11 mouse cellular contexts compared by ENCODE assay signal in the genomic region with DNA sequence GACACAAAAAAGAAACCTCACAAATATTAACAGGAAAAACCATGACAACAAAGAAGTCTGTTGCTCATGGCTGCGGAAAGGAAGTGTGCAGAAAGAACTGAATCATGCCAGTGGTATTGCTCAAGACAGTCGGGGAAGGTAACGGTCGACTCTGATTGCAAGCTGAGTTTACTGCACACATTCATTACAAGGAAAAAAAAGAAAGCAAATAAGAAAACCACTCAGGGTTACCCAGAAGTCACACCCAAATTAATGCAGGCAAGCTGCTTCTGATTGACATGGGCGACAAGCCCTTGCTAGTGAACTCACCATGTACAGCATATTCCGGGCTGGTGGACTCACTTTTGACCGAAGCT. TPM values are rescaled to one million over a fixed set of nuclear protein-coding genes. Genes with fewer than 3 reads are reported as not detected.
A peak's percentile ranks its signal among the peaks of the same experiment; 100 is the strongest.
DNase-seq lines count a peak whose midpoint lies in the region; ATAC-seq lines count a peak whose summit lies in the region.
"Had no signal": no experiment of that assay in that cellular context is flagged by ENCODE, and none has a peak within 500 bp of the region (broad histone marks: within the 10 kb centered on the region; RNA-seq: fewer than 3 reads in every experiment).

No protein-coding gene starts in this region.

- DNase-seq in thymus, postnatal 0 days (ENCODE audit: low spot score) = peak; percentile 29
- no peak for DNase-seq in thymus, postnatal 36 days
- DNase-seq in yolk sac, embryonic 10.5 days (ENCODE audit: low spot score) = peak; percentile 38
- no peak for DNase-seq in cerebellum, adult 8-10 months
- DNase-seq in left cerebral cortex, postnatal 14 days (ENCODE audit: low spot score in 2 of 2) = no peak
- no peak for DNase-seq in kidney, adult 11 months
- DNase-seq: heart, postnatal 14 days; kidney, postnatal 25 days had no signal

- peaks cover 73% of the 10 kb centered on the region for H3K79me2 ChIP-seq in macrophage (ENCODE audit: inconsistent target)

- ATAC-seq in granulocyte monocyte progenitor cell, adult 5-6 weeks (replicated peaks; ENCODE audit: poor library complexity, severe bottlenecking) = peak; percentile 49

- H3K36me3 ChIP-seq in macrophage (ENCODE audit: inconsistent target) = peaks cover 4% of the 10 kb centered on the region; the same call in 1 of the 2 replicates
- H3K36me3 ChIP-seq: embryonic facial prominence, embryonic 10.5 days had no signal

- intact Hi-C loops in left cerebral cortex, postnatal 14 days (cut with DNase I) = no loop called here

- WGBS in macrophage (ENCODE audit: missing documents) = 0% methylated on average over 4 of the region's 7 CpGs

- peak overlapping the region; percentile 95 for H3K27ac ChIP-seq in macrophage
- H3K27ac ChIP-seq: embryonic facial prominence, embryonic 10.5 days had no signal

- H3K4me3 ChIP-seq in macrophage (ENCODE audit: inconsistent target) = peak overlapping the region; percentile 66
- H3K4me3 ChIP-seq: embryonic facial prominence, embryonic 10.5 days had no signal

RNA-seq across cellular contexts. Expression of a gene that starts 5.9 kb away (rescaled TPM):
- polyA plus RNA-seq in thymus, postnatal 0 days (2015; fragmentation: Nextera tagmentation; extraction: Ambion mirVana) = 28.3 and 30.4 TPM in 2 replicates
- 496 and 560 TPM in 2 replicates for total RNA-seq in granulocyte monocyte progenitor cell, adult 5-6 weeks (2014; fragmentation: Nextera tagmentation)
- 506 and 574 TPM in 2 replicates for total RNA-seq in granulocyte monocyte progenitor cell, adult 5-6 weeks (2017)
- total RNA-seq in macrophage (2018; cell fraction: chromatin; rRNA removed) = 100 to 1,000 TPM in 10 of 26 experiments, 10 to 100 TPM in 16; 18.6 to 267 (median 69.2) TPM
- total RNA-seq in macrophage (2018; cell fraction: cytosol; rRNA removed) = 100 to 1,000 TPM; 101 to 389 (median 242) TPM
- 100 to 1,000 TPM in 17 of 26 experiments, 10 to 100 TPM in 9; 50.3 to 384 (median 116) TPM for total RNA-seq in macrophage (2018; cell fraction: nucleus; rRNA removed)
- 181 to 387 TPM (median 323 TPM) in 3 replicates for polyA plus RNA-seq in macrophage (2018)
- under 1 TPM; 0.53 to 0.75 TPM for total RNA-seq in left cerebral cortex, postnatal 14 days (2021)

RNA-seq across cellular contexts. Expression of a gene that starts 24.1 kb away (rescaled TPM):
- 41.4 and 45.0 TPM in 2 replicates for polyA plus RNA-seq in thymus, postnatal 0 days (2015; fragmentation: Nextera tagmentation; extraction: Ambion mirVana)
- total RNA-seq in granulocyte monocyte progenitor cell, adult 5-6 weeks (2014; fragmentation: Nextera tagmentation) = 58.0 and 60.9 TPM in 2 replicates
- total RNA-seq in granulocyte monocyte progenitor cell, adult 5-6 weeks (2017) = 67.6 and 80.2 TPM in 2 replicates
- 10 to 100 TPM in 22 of 26 experiments, 1 to 10 TPM in 4; 3.8 to 30.5 (median 14.8) TPM for total RNA-seq in macrophage (2018; cell fraction: chromatin; rRNA removed)
- total RNA-seq in macrophage (2018; cell fraction: cytosol; rRNA removed) = 10 to 100 TPM in 24 of 26 experiments, 1 to 10 TPM in 2; 7.9 to 18.8 (median 15.6) TPM
- total RNA-seq in macrophage (2018; cell fraction: nucleus; rRNA removed) = 10 to 100 TPM in 18 of 26 experiments, 1 to 10 TPM in 8; 6.6 to 26.5 (median 12.3) TPM
- polyA plus RNA-seq in macrophage (2018) = 13.5 to 21.4 TPM (median 17.3 TPM) in 3 replicates
- 10 to 100 TPM; 31.0 to 33.5 TPM for total RNA-seq in left cerebral cortex, postnatal 14 days (2021)

Comparison
In these comparisons a context has a peak if more than half of its experiments do, and no peak if none do; other contexts are left out.
1. DNase-seq: peak in thymus, postnatal 0 days (single experiment) and yolk sac, embryonic 10.5 days (single experiment); none in thymus, postnatal 36 days (0 of 2), cerebellum, adult 8-10 months (single experiment), left cerebral cortex, postnatal 14 days (0 of 2) and kidney, adult 11 months (single experiment).
2. RNA of a gene that starts 5.9 kb away (total RNA-seq): 496 to 574 TPM in granulocyte monocyte progenitor cell, adult 5-6 weeks; 0.53 to 0.75 TPM in left cerebral cortex, postnatal 14 days; every median in the first group is over 100 times any median in the second.